Mouse (Mus musculus): ENCODE results near the gene Abhd5. TPM values are rescaled to one million over a fixed set of nuclear protein-coding genes. Genes with fewer than 3 reads are reported as not detected.

Abhd5 gene
- polyA plus RNA-seq, 1 experiment = 36.3 TPM

- DNase-seq = no peak
Observed at GRCm38 (mm10) chr9:122314386-122314785, 37.0 kb upstream of the Abhd5 start.

GRCm38 (mm10) chr9:122314942-122315341 lies 36.5 kb upstream of the Abhd5 start:
- Histone ChIP-seq H3K27me3 (replicated peaks; ENCODE audit: control insufficient read depth, insufficient read depth, low read length) (no peaks in the 10 kb centered on the region; the same call in 1 of the 2 replicates), H3K4me1 (ENCODE audit: control insufficient read depth, insufficient read depth, low read length) (peaks cover 4% of the 10 kb centered on the region; the same call in 1 of the 2 replicates), H3K4me3 (ENCODE audit: insufficient read depth, low read depth, low read length) (no peak overlapping the region), H3K27ac (ENCODE audit: insufficient read depth, low read depth, low read length) (no peak overlapping the region), H3K36me3 (ENCODE audit: control insufficient read depth, insufficient read depth, low read length) (no peaks in the 10 kb centered on the region)
- WGBS = 80% methylated on average over 4 of the region's 4 CpGs
- DNase-seq = no peak
- no peak for TF ChIP-seq CTCF (conservative IDR thresholded peaks at IDR 0.05; ENCODE audit: insufficient read depth, insufficient read length, low read depth, low read length)
- no peak for TF ChIP-seq POLR2A (IDR thresholded peaks at IDR 0.05; ENCODE audit: low read depth, low read length)

More at GRCm38 (mm10) chr9:122314386-122314785, 37.0 kb upstream of the Abhd5 start:
- no peaks in the 10 kb centered on the region for H3K27me3 ChIP-seq (replicated peaks; ENCODE audit: control insufficient read depth, insufficient read depth, low read length)
- 85% methylated on average over 6 of the region's 6 CpGs for WGBS
- no peak overlapping the region for H3K27ac ChIP-seq (ENCODE audit: insufficient read depth, low read depth, low read length)
- H3K36me3 ChIP-seq (ENCODE audit: control insufficient read depth, insufficient read depth, low read length) = no peaks in the 10 kb centered on the region
- TF ChIP-seq POLR2A (IDR thresholded peaks at IDR 0.05; ENCODE audit: low read depth, low read length) (no peak), CTCF (conservative IDR thresholded peaks at IDR 0.05; ENCODE audit: insufficient read depth, insufficient read length, low read depth, low read length) (no peak)
- peaks cover 4% of the 10 kb centered on the region; the same call in 1 of the 2 replicates for H3K4me1 ChIP-seq (ENCODE audit: control insufficient read depth, insufficient read depth, low read length)
- no peak overlapping the region for H3K4me3 ChIP-seq (ENCODE audit: insufficient read depth, low read depth, low read length)

- Histone ChIP-seq H3K36me3 (ENCODE audit: control insufficient read depth, insufficient read depth, low read length) (no peaks in the 10 kb centered on the region), H3K27ac (ENCODE audit: insufficient read depth, low read depth, low read length) (no peak overlapping the region), H3K4me1 (ENCODE audit: control insufficient read depth, insufficient read depth, low read length) (peaks cover 4% of the 10 kb centered on the region; the same call in 1 of the 2 replicates), H3K4me3 (ENCODE audit: insufficient read depth, low read depth, low read length) (no peak overlapping the region), H3K27me3 (replicated peaks; ENCODE audit: control insufficient read depth, insufficient read depth, low read length) (no peaks in the 10 kb centered on the region; the same call in 1 of the 2 replicates)
- TF ChIP-seq POLR2A (IDR thresholded peaks at IDR 0.05; ENCODE audit: low read depth, low read length) (no peak), CTCF (conservative IDR thresholded peaks at IDR 0.05; ENCODE audit: insufficient read depth, insufficient read length, low read depth, low read length) (no peak)
- 61% methylated on average over 11 of the region's 11 CpGs for WGBS
- DNase-seq = no peak
Observed at GRCm38 (mm10) chr9:122315501-122315900, 35.9 kb upstream of the Abhd5 start.

GRCm38 (mm10) chr9:122316562-122316961 lies 34.8 kb upstream of the Abhd5 start:
- Histone ChIP-seq H3K36me3 (ENCODE audit: control insufficient read depth, insufficient read depth, low read length) (no peaks in the 10 kb centered on the region), H3K4me3 (ENCODE audit: insufficient read depth, low read depth, low read length) (no peak overlapping the region), H3K27ac (ENCODE audit: insufficient read depth, low read depth, low read length) (no peak overlapping the region), H3K4me1 (ENCODE audit: control insufficient read depth, insufficient read depth, low read length) (no peaks in the 10 kb centered on the region), H3K27me3 (replicated peaks; ENCODE audit: control insufficient read depth, insufficient read depth, low read length) (no peaks in the 10 kb centered on the region; the same call in 1 of the 2 replicates)
- TF ChIP-seq POLR2A (IDR thresholded peaks at IDR 0.05; ENCODE audit: low read depth, low read length) (no peak), CTCF (conservative IDR thresholded peaks at IDR 0.05; ENCODE audit: insufficient read depth, insufficient read length, low read depth, low read length) (no peak)
- WGBS = 87% methylated on average over 7 of the region's 7 CpGs
- DNase-seq = no peak

- no peak overlapping the region for H3K27ac ChIP-seq (ENCODE audit: insufficient read depth, low read depth, low read length)
- no peak for TF ChIP-seq POLR2A (IDR thresholded peaks at IDR 0.05; ENCODE audit: low read depth, low read length)
- TF ChIP-seq CTCF (conservative IDR thresholded peaks at IDR 0.05; ENCODE audit: insufficient read depth, insufficient read length, low read depth, low read length) = no peak
- H3K36me3 ChIP-seq (ENCODE audit: control insufficient read depth, insufficient read depth, low read length) = no peaks in the 10 kb centered on the region
- no peaks in the 10 kb centered on the region; the same call in 1 of the 2 replicates for H3K27me3 ChIP-seq (replicated peaks; ENCODE audit: control insufficient read depth, insufficient read depth, low read length)
- WGBS = 88% methylated on average over 4 of the region's 4 CpGs
- H3K4me1 ChIP-seq (ENCODE audit: control insufficient read depth, insufficient read depth, low read length) = no peaks in the 10 kb centered on the region
- no peak for DNase-seq
- H3K4me3 ChIP-seq (ENCODE audit: insufficient read depth, low read depth, low read length) = no peak overlapping the region
Observed at GRCm38 (mm10) chr9:122320626-122321025, 30.8 kb upstream of the Abhd5 start.

- no peak overlapping the region for H3K4me3 ChIP-seq (ENCODE audit: insufficient read depth, low read depth, low read length)
- no peak overlapping the region for H3K27ac ChIP-seq (ENCODE audit: insufficient read depth, low read depth, low read length)
- H3K27me3 ChIP-seq (replicated peaks; ENCODE audit: control insufficient read depth, insufficient read depth, low read length) = no peaks in the 10 kb centered on the region; the same call in 1 of the 2 replicates
- no peak for DNase-seq
- TF ChIP-seq CTCF (conservative IDR thresholded peaks at IDR 0.05; ENCODE audit: insufficient read depth, insufficient read length, low read depth, low read length) (no peak), POLR2A (IDR thresholded peaks at IDR 0.05; ENCODE audit: low read depth, low read length) (no peak)
- no peaks in the 10 kb centered on the region for H3K4me1 ChIP-seq (ENCODE audit: control insufficient read depth, insufficient read depth, low read length)
- WGBS = 56% methylated on average over 3 of the region's 3 CpGs
- H3K36me3 ChIP-seq (ENCODE audit: control insufficient read depth, insufficient read depth, low read length) = no peaks in the 10 kb centered on the region
Observed at GRCm38 (mm10) chr9:122322356-122322755, 29.1 kb upstream of the Abhd5 start.

- WGBS = 95% methylated on average over 1 of the region's 1 CpGs
- H3K36me3 ChIP-seq (ENCODE audit: control insufficient read depth, insufficient read depth, low read length) = no peaks in the 10 kb centered on the region
- H3K4me3 ChIP-seq (ENCODE audit: insufficient read depth, low read depth, low read length) = no peak overlapping the region
- H3K4me1 ChIP-seq (ENCODE audit: control insufficient read depth, insufficient read depth, low read length) = no peaks in the 10 kb centered on the region
- TF ChIP-seq CTCF (conservative IDR thresholded peaks at IDR 0.05; ENCODE audit: insufficient read depth, insufficient read length, low read depth, low read length) = no peak
- TF ChIP-seq POLR2A (IDR thresholded peaks at IDR 0.05; ENCODE audit: low read depth, low read length) = no peak
- H3K27me3 ChIP-seq (replicated peaks; ENCODE audit: control insufficient read depth, insufficient read depth, low read length) = no peaks in the 10 kb centered on the region
- H3K27ac ChIP-seq (ENCODE audit: insufficient read depth, low read depth, low read length) = no peak overlapping the region
- DNase-seq = no peak
Observed at GRCm38 (mm10) chr9:122325996-122326395, 25.4 kb upstream of the Abhd5 start.

All from kidney, adult 2 months (tissue).